Comparison of ENCODE assay signal across 15 mouse cellular contexts in genomic region chr2:84545676-84546075, GRCm38 (mm10).
"Had no signal": no experiment of that assay in that cellular context is flagged by ENCODE, and none has a peak within 500 bp of the region (broad histone marks: within the 10 kb centered on the region; RNA-seq: fewer than 3 reads in every experiment).

No protein-coding gene starts in this region.

- DNase-seq: kidney, adult 2 months; kidney, postnatal 36 days; layer of hippocampus, postnatal 36 days; liver, embryonic 13.5 days; lung, adult 2 months; lung, postnatal 14 days; lung, postnatal 4 days; midbrain, embryonic 14.5 days; right cerebral cortex, postnatal 14 days; right cerebral cortex, postnatal 4 days; thymus, adult 18-20 months; thymus, postnatal 36 days had no signal

- H3K27ac ChIP-seq: kidney, postnatal 0 days; left cerebral cortex, adult 2 months; liver, embryonic 13.5 days; stomach, postnatal 0 days had no signal

- H3K9me3 ChIP-seq: liver, embryonic 13.5 days had no signal

- H3K4me1 ChIP-seq: liver, embryonic 13.5 days had no signal

- H3K4me3 ChIP-seq: left cerebral cortex, adult 2 months; liver, embryonic 13.5 days had no signal

- H3K27me3 ChIP-seq: liver, embryonic 13.5 days had no signal

- H3K36me3 ChIP-seq: liver, embryonic 13.5 days had no signal
